Comparison of ENCODE assay signal across 8 mouse cellular contexts in the genomic region with DNA sequence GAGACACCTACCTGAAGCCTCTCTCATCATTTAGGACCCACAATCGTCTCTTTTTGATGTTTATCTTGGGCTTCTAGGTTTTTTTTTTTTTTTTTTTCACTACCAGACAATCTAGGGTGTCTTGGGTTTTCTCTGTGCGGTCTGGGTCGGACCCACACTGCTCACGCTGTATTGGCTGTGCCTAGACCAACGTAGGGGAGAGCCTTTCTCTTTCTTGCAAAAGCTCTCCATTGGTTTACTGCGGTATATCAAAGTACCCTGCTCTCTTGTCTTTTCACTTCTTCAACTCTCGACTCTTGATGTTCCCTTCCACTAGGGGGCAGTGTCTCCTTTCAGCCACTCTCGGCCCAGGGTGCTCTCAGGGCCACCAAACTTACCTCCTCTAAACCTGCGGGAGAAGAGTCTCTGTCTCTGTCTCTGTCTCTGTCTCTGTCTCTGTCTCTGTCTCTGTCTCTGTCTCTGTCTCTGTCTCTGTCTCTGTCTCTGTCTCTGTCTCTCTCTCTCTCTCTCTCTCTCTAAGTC. TPM values are rescaled to one million over a fixed set of nuclear protein-coding genes. Genes with fewer than 3 reads are reported as not detected.
A peak's percentile ranks its signal among the peaks of the same experiment; 100 is the strongest.
DNase-seq lines count a peak whose midpoint lies in the region; ATAC-seq and TF ChIP-seq lines count a peak whose summit lies in the region.
"Had no signal": no experiment of that assay in that cellular context is flagged by ENCODE, and none has a peak within 500 bp of the region (broad histone marks: within the 10 kb centered on the region; RNA-seq: fewer than 3 reads in every experiment).

No protein-coding gene starts in this region.

- no peak overlapping the region for H3K4me3 ChIP-seq in ES-Bruce4 (ENCODE audit: low read depth, low read length)
- H3K4me3 ChIP-seq in heart, embryonic 10.5 days, result no peak overlapping the region
- H3K4me3 ChIP-seq in lung, postnatal 0 days (ENCODE audit: low read depth, low read length), result no peak overlapping the region
- H3K4me3 ChIP-seq: limb, embryonic 15.5 days had no signal

- no peak for TF ChIP-seq EP300 in ES-Bruce4 (IDR thresholded peaks at IDR 0.05; ENCODE audit: insufficient read depth, low read depth, low read length)
- TF ChIP-seq EP300 in lung, postnatal 0 days (IDR thresholded peaks at IDR 0.05), result no peak

- no peak overlapping the region for H3K4me2 ChIP-seq in lung, postnatal 0 days (replicated peaks; ENCODE audit: low read depth, low read length)
- H3K4me2 ChIP-seq: limb, embryonic 15.5 days had no signal

- peak; percentile 94 for ATAC-seq in activated CD4-positive, CD25-positive, alpha-beta regulatory T cell, adult 4 months
- ATAC-seq in lung, postnatal 0 days, result peak; percentile 58; the same call in 1 of the 2 replicates

- TF ChIP-seq CTCF in ES-Bruce4 (IDR thresholded peaks at IDR 0.05; ENCODE audit: low read depth, low read length), result peak; percentile 85
- TF ChIP-seq CTCF in lung, postnatal 0 days (IDR thresholded peaks at IDR 0.05), result peak; percentile 87

- peak; percentile 34 to 61 for DNase-seq in cerebellum, postnatal 4 days (ENCODE audit: low spot score in 2 of 2)
- DNase-seq in heart, embryonic 10.5 days (ENCODE audit: low spot score), result peak; percentile 80
- DNase-seq in large intestine, adult 2 months (ENCODE audit: low read depth, low spot score), result peak; percentile 70
- DNase-seq in lung, postnatal 0 days (ENCODE audit: low spot score), result peak; percentile 80
- peak; percentile 65 for DNase-seq in right cerebral cortex, postnatal 14 days

- H3K9me3 ChIP-seq in ES-Bruce4 (replicated peaks; ENCODE audit: control insufficient read depth, insufficient read depth, low read length, poor library complexity, severe bottlenecking), result no peaks in the 10 kb centered on the region
- no peaks in the 10 kb centered on the region for H3K9me3 ChIP-seq in heart, embryonic 10.5 days
- no peaks in the 10 kb centered on the region for H3K9me3 ChIP-seq in lung, postnatal 0 days (ENCODE audit: low read length)
- H3K9me3 ChIP-seq: limb, embryonic 15.5 days had no signal

- TF ChIP-seq POLR2A in ES-Bruce4 (IDR thresholded peaks at IDR 0.05; ENCODE audit: insufficient read depth, low read length), result no peak

- no peaks in the 10 kb centered on the region for H3K27me3 ChIP-seq in ES-Bruce4 (ENCODE audit: control insufficient read depth, insufficient read depth, low read length, poor library complexity, severe bottlenecking)
- peaks cover 24% of the 10 kb centered on the region; the same call in 1 of the 2 replicates for H3K27me3 ChIP-seq in heart, embryonic 10.5 days (ENCODE audit: insufficient read depth, poor library complexity, severe bottlenecking)
- no peaks in the 10 kb centered on the region for H3K27me3 ChIP-seq in lung, postnatal 0 days (replicated peaks; ENCODE audit: insufficient read depth, low read length)
- H3K27me3 ChIP-seq: limb, embryonic 15.5 days had no signal

- no peaks in the 10 kb centered on the region for H3K36me3 ChIP-seq in ES-Bruce4 (ENCODE audit: control insufficient read depth, insufficient read depth, low read length, poor library complexity, severe bottlenecking)
- no peaks in the 10 kb centered on the region for H3K36me3 ChIP-seq in heart, embryonic 10.5 days
- no peaks in the 10 kb centered on the region for H3K36me3 ChIP-seq in lung, postnatal 0 days (ENCODE audit: insufficient read depth, low read length)
- H3K36me3 ChIP-seq: limb, embryonic 15.5 days had no signal

- peaks cover 1% of the 10 kb centered on the region for H3K4me1 ChIP-seq in ES-Bruce4 (ENCODE audit: control insufficient read depth, insufficient read depth, low read length)
- no peaks in the 10 kb centered on the region for H3K4me1 ChIP-seq in heart, embryonic 10.5 days
- no peaks in the 10 kb centered on the region for H3K4me1 ChIP-seq in lung, postnatal 0 days (ENCODE audit: insufficient read depth, low read depth, low read length)

- no peak overlapping the region for H3K27ac ChIP-seq in ES-Bruce4 (ENCODE audit: insufficient read depth, low read length)
- H3K27ac ChIP-seq in heart, embryonic 10.5 days, result no peak overlapping the region
- no peak overlapping the region for H3K27ac ChIP-seq in lung, postnatal 0 days (ENCODE audit: low read length)
- H3K27ac ChIP-seq: limb, embryonic 15.5 days had no signal

- WGBS in heart, embryonic 10.5 days, result 18% methylated on average over 9 of the region's 9 CpGs
- WGBS in large intestine, adult 2 months, result 26% methylated on average over 9 of the region's 9 CpGs
- 25% methylated on average over 9 of the region's 9 CpGs for WGBS in lung, postnatal 0 days

- no peak overlapping the region for H3K9ac ChIP-seq in ES-Bruce4 (ENCODE audit: low read depth, poor library complexity, severe bottlenecking)
- no peak overlapping the region for H3K9ac ChIP-seq in lung, postnatal 0 days (replicated peaks; ENCODE audit: low read depth)
- H3K9ac ChIP-seq: limb, embryonic 15.5 days had no signal

RNA-seq across cellular contexts. Expression of a gene that starts 9.3 kb away (rescaled TPM):
- 9.2 and 10.0 TPM in 2 replicates for polyA plus RNA-seq in ES-Bruce4 (2011; ENCODE audit: insufficient read depth, insufficient read length, low read depth, missing spikeins)
- polyA plus RNA-seq in activated CD4-positive, CD25-positive, alpha-beta regulatory T cell, adult 4 months (2017; shearing (Covaris generic)), result not detected
- polyA plus RNA-seq in heart, embryonic 10.5 days (2016; fragmentation: Nextera tagmentation; extraction: Ambion mirVana), result 8.0 and 8.4 TPM in 2 replicates
- 2.4 and 9.1 TPM in 2 replicates for polyA plus RNA-seq in large intestine, adult 2 months (2012; rRNA removed)
- polyA plus RNA-seq in lung, postnatal 0 days (2015; fragmentation: Nextera tagmentation; extraction: Ambion mirVana), result 4.0 and 4.9 TPM in 2 replicates
